Mouse (Mus musculus) heart, postnatal 0 days (tissue): ENCODE results near the gene 4930524J08Rik. TPM values are rescaled to one million over a fixed set of nuclear protein-coding genes. Genes with fewer than 3 reads are reported as not detected.

Experiments used
- ATAC-seq: fragments of 200-750 bp; cut with Nextera tagmentation; 2 replicates; pipeline ENCODE4 v1.8.0; 2017; ENCODE audit warnings: low read depth, moderate number of reproducible peaks, moderate library complexity; ENCODE audit not compliant: insufficient read depth
- DNase-seq: peaks from one replicate; pipeline ENCODE4 v3.0.0-alpha.2; 2016; ENCODE audit warnings: low spot score
- H3K27ac ChIP-seq: fragments of 300-500 bp; sonication (generic); 2 replicates; pipeline ENCODE4 v1.5.1; 2014; ENCODE audit warnings: low read depth, mild to moderate bottlenecking
- H3K27me3 ChIP-seq: fragments of 300-500 bp; sonication (generic); 2 replicates; pipeline ENCODE4 v1.6.1; 2014; ENCODE audit warnings: low read length, mixed read lengths; ENCODE audit not compliant: control insufficient read depth, insufficient read depth
- H3K36me3 ChIP-seq: fragments of 300-500 bp; sonication (generic); replicated peaks from 2 replicates; pipeline ENCODE4 v1.6.1; 2014; ENCODE audit warnings: low read length, mixed read lengths; ENCODE audit not compliant: control insufficient read depth, insufficient read depth
- H3K4me1 ChIP-seq: fragments of 300-500 bp; sonication (generic); 2 replicates; pipeline ENCODE4 v1.6.1; 2014; ENCODE audit warnings: antibody characterized with exemption; ENCODE audit not compliant: control insufficient read depth, insufficient read depth
- H3K4me2 ChIP-seq: fragments of 300-500 bp; sonication (generic); 2 replicates; pipeline ENCODE4 v1.6.1; 2014; ENCODE audit warnings: low read depth, mild to moderate bottlenecking, low read length, moderate library complexity
- H3K4me3 ChIP-seq: fragments of 300-500 bp; sonication (generic); 2 replicates; pipeline ENCODE4 v1.5.1; 2014; ENCODE audit warnings: low read depth, low read length
- H3K9ac ChIP-seq: fragments of 300-500 bp; sonication (generic); replicated peaks from 2 replicates; pipeline ENCODE4 v1.6.1; 2014; ENCODE audit warnings: low read depth, low read length, mixed read lengths
- H3K9me3 ChIP-seq: fragments of 300-500 bp; sonication (generic); replicated peaks from 2 replicates; pipeline ENCODE4 v1.6.1; 2016; ENCODE audit warnings: low read length; ENCODE audit not compliant: control insufficient read depth
- CTCF ChIP-seq: IDR thresholded peaks from 2 replicates; pipeline ENCODE4 v1.5.1; 2016; ENCODE audit warnings: antibody characterized with exemption, control low read depth, low read depth
- EP300 ChIP-seq: IDR thresholded peaks from 2 replicates; pipeline ENCODE4 v1.6.1; 2016; ENCODE audit warnings: antibody characterized with exemption, low read depth
- WGBS: fragments of 180-500 bp; shearing (Covaris S2); extraction: QIAGEN DNeasy Blood & Tissue Kit; methylation state at CpG from one replicate; pipeline ENCODE4 v1.1.7; 2014; 5-methylcytosine and 5-hydroxymethylcytosine counted together
- polyA plus RNA-seq: library from polyadenylated mRNA; unstranded; fragments of >200 nt; fragmentation: Nextera tagmentation; extraction: Ambion mirVana; gene quantifications from 2 replicates; pipeline ENCODE4 v1.2.1, GENCODE M21; 2015
- total RNA-seq: library from RNA; depleted of rRNA; stranded (reverse); fragments of >200 nt; gene quantifications from 2 replicates; pipeline ENCODE4 v1.2.3, GENCODE M21; 2014; ENCODE audit warnings: low replicate concordance

Gene 4930524J08Rik
- total and polyA plus RNA-seq, 2 experiments from 2014 or later = 1.7 to 24.0 TPM

DNA sequence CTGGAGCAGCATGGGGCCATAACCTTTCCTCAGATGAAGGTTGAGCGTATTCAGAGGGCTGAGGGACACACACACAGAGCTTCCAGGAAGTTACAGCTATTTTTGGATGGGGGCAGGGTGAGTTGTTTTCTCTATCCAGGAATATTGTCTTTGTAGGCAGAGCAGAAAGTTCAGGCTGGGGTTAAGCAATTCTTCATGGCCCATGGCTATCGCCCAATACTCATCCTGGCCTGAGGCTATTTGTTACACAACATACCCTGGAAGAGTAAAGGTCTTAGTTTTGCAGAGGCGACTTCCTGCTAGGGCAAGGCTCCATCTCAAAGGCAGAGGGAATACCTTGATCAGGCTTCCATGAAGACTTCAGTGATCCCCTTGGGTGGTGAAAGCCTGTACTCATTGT, 15.3 kb downstream of the 4930524J08Rik start:
- no peaks in the 10 kb centered on the region for H3K36me3 ChIP-seq
- DNase-seq (no peak), ATAC-seq (no peak)
- H3K4me2 ChIP-seq = no peak overlapping the region
- TF ChIP-seq EP300 (no peak), CTCF (no peak)
- H3K9me3 ChIP-seq = 0 out of 2 replicates have a peak, but pooled peaks cover 8% of the 10 kb centered on the region
- H3K4me1 ChIP-seq = no peaks in the 10 kb centered on the region
- 66% methylated on average over 3 of the region's 3 CpGs for whole genome bisulfite sequencing
- no peak overlapping the region for H3K27ac ChIP-seq
- no peak overlapping the region for H3K4me3 ChIP-seq
- H3K9ac ChIP-seq = no peak overlapping the region
- H3K27me3 ChIP-seq = no peaks in the 10 kb centered on the region

DNA sequence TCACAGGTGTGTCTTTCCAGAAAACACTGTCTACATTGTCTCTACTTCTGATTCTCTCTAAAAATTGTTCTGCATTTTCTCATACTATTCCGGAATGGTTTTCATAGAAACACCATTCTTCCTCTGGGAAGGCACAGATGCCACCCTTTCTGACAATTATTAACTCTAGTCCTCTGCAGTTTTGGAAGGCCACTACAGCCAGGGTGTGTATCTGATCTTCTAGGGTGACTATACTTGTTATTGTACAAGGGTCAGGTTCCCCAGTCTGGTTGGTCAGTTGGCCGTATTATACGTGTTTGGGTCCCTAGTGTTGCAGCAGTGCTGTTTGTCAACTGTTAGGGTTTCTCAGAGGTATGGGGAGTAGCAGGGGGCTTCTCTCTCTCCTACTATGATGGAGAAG, 15.8 kb downstream of the 4930524J08Rik start:
- Histone ChIP-seq H3K9me3 (0 out of 2 replicates have a peak, but pooled peaks cover 8% of the 10 kb centered on the region), H3K9ac (no peak overlapping the region), H3K27ac (no peak overlapping the region), H3K36me3 (no peaks in the 10 kb centered on the region), H3K4me1 (no peaks in the 10 kb centered on the region), H3K4me3 (no peak overlapping the region), H3K4me2 (no peak overlapping the region), H3K27me3 (no peaks in the 10 kb centered on the region)
- 87% methylated on average over 3 of the region's 3 CpGs for WGBS
- DNase-seq (no peak), ATAC-seq (no peak)
- TF ChIP-seq CTCF (no peak), EP300 (no peak)

DNA sequence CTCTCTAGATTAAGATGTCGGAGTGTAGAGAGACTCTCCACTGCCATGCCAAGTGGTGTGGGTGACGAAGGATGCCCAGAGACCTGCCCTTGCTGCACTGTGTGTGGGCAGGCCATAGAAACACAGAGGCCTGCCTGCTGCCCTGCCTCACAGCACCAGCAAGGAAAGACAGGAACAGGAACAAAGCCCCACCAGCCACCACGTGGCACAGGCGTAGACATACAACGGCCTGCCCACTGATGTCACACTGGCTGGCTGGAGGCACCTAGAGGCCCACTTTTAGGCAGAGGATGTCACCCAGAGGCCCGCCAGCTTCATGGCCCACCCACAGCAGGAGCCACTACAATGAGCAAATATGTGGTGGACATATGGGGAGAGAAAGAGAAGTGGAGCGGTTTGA, 21.2 kb downstream of the 4930524J08Rik start:
- no peak overlapping the region for H3K9ac ChIP-seq

GRCm38 (mm10) chr5:100000500-100000899, 21.6 kb downstream of the 4930524J08Rik start:
- Histone ChIP-seq H3K36me3 (no peaks in the 10 kb centered on the region), H3K27ac (no peak overlapping the region)
- ATAC-seq = no peak

More for the DNA sequence above, 21.2 kb downstream of the 4930524J08Rik start:
- Histone ChIP-seq H3K9me3 (0 out of 2 replicates have a peak, but pooled peaks cover 8% of the 10 kb centered on the region), H3K27me3 (no peaks in the 10 kb centered on the region), H3K4me1 (no peaks in the 10 kb centered on the region), H3K4me3 (no peak overlapping the region), H3K36me3 (no peaks in the 10 kb centered on the region), H3K4me2 (no peak overlapping the region), H3K27ac (no peak overlapping the region)
- WGBS = 65% methylated on average over 7 of the region's 7 CpGs
- no peak for DNase-seq
- no peak for ATAC-seq
- TF ChIP-seq EP300 = no peak
- no peak for TF ChIP-seq CTCF

DNA sequence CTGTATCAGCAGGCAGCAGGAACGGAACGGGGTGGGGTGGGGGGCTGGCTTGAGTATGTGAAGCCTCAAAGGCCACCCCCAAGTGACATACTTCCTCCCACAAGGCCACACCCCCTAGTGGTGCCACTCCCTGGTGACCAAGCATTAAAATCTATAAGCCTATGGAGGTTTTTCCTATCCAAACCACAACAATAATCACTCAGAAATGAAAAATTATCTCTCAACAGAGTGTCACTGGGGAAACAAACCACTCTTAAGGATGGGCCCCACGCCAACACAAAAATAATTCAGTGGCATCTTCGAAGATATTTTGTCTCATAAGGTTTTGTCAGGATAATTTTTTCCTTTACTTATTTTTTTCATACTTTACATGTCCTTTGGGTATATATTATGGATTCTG, 25.0 kb downstream of the 4930524J08Rik start:
- DNase-seq (no peak), ATAC-seq (no peak)
- Histone ChIP-seq H3K4me1 (peaks cover 12% of the 10 kb centered on the region), H3K27me3 (no peaks in the 10 kb centered on the region), H3K4me2 (no peak overlapping the region), H3K27ac (no peak overlapping the region), H3K9me3 (no peaks in the 10 kb centered on the region), H3K36me3 (no peaks in the 10 kb centered on the region), H3K4me3 (no peak overlapping the region), H3K9ac (no peak overlapping the region)
- no peak for TF ChIP-seq EP300
- TF ChIP-seq CTCF = no peak
- WGBS = 78% methylated on average over 4 of the region's 4 CpGs

More at GRCm38 (mm10) chr5:100000500-100000899, 21.6 kb downstream of the 4930524J08Rik start:
- peaks cover 1% of the 10 kb centered on the region; the same call in 1 of the 2 replicates for H3K4me1 ChIP-seq
- no peak overlapping the region for H3K4me2 ChIP-seq
- H3K27me3 ChIP-seq = no peaks in the 10 kb centered on the region
- H3K9me3 ChIP-seq = 0 out of 2 replicates have a peak, but pooled peaks cover 8% of the 10 kb centered on the region
- H3K4me3 ChIP-seq = no peak overlapping the region
- TF ChIP-seq EP300 = no peak
- no peak for TF ChIP-seq CTCF
- DNase-seq = no peak
- H3K9ac ChIP-seq = no peak overlapping the region
- WGBS = 50% methylated on average over 8 of the region's 8 CpGs

- TF ChIP-seq CTCF = no peak
- Histone ChIP-seq H3K9me3 (no peaks in the 10 kb centered on the region), H3K9ac (no peak overlapping the region), H3K36me3 (no peaks in the 10 kb centered on the region), H3K4me3 (no peak overlapping the region), H3K4me2 (no peak overlapping the region), H3K27ac (no peak overlapping the region), H3K4me1 (peaks cover 12% of the 10 kb centered on the region), H3K27me3 (no peaks in the 10 kb centered on the region)
- 25% methylated on average over 3 of the region's 3 CpGs for WGBS
- peak; percentile 4; the same call in 1 of the 2 replicates for ATAC-seq
- DNase-seq = no peak
These were observed 26.6 kb downstream of the 4930524J08Rik start for GRCm38 (mm10) chr5:100005431-100005830.
